Mouse (Mus musculus) cerebellum, adult 8-10 months (tissue): ENCODE measurements around the gene 1810013L24Rik.

Experiments
- DNase-seq: peaks from one replicate; pipeline ENCODE4 v3.0.0; 2022

The 1810013L24Rik gene

DNA sequence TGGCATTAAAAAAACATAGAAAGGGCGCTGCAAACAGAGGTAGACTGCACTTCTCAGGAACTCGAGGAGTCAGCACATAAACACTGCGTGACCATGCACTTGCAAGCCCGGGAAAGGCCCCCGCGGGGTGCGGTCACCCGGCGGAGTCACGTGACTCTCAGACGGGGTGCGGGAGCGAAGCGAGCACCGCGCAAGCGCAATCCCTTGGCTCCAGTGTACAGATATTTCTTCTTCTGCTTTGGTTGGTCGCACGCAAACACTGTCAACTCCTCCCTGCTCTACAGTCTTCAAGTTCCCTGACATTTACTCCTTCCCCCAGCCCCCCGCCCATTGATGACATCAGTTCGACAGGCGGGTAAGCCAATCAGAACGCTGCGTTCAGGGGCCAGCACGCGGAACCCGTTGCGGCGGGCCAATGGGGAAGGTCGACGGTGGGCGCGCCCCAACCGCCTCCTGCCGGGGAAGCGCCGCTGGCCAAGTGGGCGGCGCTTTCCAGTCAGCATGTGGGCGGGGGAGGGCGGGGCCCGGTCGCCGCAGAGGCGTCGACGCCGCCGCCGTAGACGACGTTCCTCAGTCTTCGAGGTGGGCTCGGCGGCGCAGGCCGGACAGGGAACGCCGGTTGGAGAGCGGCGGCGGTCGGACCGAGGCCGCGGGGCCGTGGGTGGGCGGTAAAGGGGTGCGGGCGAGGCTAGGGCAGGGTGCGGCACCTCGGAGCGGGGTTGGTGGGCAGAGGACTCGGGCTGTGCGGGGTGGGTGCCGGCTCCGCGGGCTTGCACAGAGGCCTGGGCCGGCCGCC, at the start of gene 1810013L24Rik:
TSS of gene 1810013L24Rik (plus strand) at position 537 of the 796 bp plus-strand sequence.
- DNase-seq: peak; percentile 96

DNA sequence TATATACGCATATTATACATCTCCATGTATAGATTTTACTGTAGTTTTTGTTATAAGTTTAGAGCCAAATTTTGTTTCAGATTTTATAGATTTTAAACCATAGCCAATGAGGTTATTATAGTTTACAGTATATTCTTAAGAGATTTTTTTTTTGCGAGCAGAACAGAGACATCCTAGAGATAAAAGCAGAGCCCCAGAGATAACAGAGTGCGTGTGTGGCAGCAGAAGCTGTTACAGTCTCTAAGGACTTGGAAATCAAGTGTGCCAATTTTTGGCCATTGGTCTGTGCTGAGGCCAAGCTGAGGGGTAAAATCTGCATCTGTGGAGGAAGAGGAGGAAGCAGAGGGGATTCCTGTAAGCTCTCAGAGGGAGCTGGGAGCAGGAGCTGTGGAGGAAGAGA, 49.7 kb upstream of the 1810013L24Rik start:
- DNase-seq: no peak

DNA sequence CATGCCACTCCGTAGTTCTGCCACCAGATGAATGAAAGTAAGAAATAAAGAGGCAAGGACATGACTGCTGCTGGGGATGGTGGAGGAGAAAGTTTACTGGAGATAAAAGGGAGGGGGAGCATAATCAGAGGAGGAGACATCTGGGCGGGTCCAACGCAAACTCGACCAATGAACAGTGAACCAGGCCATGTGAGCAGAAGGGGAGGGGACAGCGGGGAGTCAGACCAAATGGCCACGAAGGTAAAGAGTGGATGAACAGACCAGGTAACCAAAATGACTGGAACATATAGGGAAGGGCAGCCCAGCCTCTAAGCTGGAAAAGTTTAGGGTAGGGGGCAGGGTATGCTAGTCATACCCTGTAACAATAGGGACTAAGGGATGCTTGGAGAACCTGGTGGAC, 48.7 kb upstream of the 1810013L24Rik start:
- DNase-seq: no peak

DNA sequence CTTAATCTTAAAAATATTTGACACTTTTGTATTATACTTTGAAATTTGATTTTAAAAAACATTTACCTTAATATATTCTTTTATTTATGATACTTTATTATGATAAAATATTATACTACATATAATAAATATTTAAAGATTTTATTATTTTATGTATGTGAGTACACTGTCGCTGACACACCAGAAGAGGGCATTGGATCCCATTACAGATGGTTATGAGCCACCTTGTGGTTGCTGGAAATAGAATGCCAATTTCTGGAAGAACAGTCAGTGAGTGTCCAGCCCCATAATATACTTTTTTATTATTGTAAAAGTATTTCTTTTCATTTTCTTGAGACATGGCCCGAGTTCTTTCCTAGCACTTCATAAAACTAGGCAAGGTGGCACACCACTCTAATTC, 48.2 kb upstream of the 1810013L24Rik start:
- no peak for DNase-seq

DNA sequence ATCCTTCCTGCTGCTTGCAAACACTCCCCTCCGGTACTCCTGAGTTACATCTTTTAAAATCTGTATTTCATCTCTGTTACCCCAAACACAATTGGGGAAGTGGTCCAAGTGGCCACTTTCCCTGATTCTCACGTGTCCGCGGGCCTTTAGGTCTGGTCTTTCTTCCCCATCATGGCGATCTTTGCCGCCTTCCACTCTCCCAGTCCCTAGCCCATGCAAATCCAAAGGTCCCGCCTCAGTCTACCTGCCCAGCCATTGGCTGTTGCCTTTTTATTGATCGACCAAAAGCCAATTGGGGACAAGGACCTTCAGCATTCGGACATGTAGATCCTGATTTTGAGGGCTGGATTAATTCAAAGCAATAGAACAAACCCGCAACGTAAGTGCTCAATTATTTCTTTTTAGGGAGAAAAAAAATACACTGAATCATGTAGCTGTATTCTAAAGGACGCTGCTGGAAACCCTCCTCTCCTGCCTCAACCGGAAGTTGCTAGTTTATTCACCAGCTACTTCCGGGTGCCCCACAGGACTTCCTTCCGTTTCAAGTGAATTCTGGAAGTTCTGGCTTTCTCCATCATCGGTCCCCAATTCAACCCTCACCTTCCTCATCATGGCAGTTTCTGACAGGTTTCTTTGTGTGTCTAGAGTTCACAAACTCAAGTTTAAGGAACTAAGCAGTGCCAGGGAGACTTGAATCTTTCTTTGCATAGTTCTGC, 46.5 kb upstream of the 1810013L24Rik start:
- DNase-seq: no peak

DNA sequence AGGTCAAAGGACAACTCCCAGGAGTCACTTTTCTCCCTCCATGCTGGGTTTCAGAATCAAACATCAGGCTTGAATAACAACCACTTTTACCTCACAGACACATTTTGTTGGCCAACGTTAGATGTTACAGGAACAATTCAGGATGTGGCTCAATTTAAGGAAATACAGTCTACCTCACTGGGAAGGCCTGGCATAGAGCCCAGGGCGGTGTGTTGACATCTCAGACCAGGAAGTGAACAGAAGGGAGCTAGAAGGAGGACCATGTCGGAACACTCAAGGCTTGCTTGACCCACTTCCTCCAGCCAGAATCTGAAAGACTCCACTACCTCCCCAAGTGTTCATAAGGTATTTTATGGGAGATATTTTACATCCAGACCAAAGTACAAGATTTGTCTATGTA, 45.1 kb upstream of the 1810013L24Rik start:
- DNase-seq: no peak

DNA sequence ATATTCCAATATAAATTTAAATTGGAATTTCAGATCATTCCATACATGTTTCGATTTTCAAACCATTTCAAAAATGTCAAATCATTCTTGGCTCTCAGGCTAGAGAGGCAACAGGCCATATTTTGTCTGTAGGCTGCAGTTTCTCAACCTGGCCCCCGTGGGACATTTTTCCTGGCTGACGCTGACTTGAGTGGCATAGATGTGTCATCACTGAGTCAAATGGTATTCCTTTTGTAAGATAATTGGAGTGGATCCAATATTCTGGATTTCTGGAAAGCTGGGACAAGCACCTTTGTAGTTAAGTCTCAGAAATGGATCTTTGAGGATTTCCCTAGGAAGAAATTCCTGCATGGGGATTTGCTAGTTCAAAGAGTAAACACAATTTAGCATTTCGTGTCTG, 39.0 kb upstream of the 1810013L24Rik start:
- DNase-seq: no peak

DNA sequence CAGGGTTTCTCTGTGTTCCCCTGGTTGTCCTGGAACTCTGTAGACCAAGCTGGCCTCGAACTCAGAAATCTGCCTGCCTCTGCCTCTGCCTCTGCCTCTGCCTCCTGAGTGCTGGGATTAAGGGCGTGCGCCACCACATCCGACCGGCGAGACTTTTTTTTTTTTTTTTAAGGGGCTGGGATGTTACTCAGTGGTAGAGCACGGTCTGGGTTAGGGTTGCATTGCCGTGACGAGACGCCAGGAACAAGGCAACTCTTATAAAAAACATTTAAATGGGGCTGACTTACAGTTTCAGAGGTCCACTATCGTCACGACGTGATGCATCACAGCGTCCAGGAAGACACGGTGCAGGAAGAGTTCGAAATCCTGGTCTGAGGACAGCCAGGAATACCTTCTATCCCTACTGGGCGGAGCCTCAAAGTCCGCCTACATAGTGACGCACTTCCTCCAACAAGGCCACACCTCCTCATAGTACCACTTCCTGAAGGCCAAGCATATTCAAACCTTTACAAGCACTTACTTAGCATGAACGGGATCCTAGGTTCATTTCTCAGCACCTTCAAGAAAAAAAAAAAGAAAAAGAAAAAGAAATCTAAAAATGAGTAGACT, 37.8 kb upstream of the 1810013L24Rik start, which contains the start of gene Usp7:
TSS of gene Usp7 (minus strand) at position 360 of the 609 bp plus-strand sequence.
- DNase-seq: no peak

DNA sequence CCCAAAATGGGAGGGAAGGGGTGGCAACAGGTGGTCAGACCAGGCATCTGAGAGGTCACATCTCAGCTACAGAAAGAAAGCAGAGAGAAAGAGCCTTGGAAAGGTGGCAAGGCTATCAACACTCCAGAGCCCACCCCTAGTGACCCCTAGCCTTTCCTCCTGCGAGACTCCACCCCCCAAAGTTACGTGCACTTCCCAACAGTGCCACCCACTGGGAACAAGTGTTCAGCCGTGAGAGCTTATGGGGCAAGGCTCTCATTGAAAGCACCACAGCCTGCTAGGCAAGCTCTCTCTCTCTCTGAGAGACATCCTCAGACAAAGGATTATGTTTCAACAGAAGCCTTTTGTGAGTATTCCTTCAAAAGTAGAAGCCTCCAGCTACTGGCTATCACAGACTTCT, 34.9 kb upstream of the 1810013L24Rik start:
- no peak for DNase-seq

DNA sequence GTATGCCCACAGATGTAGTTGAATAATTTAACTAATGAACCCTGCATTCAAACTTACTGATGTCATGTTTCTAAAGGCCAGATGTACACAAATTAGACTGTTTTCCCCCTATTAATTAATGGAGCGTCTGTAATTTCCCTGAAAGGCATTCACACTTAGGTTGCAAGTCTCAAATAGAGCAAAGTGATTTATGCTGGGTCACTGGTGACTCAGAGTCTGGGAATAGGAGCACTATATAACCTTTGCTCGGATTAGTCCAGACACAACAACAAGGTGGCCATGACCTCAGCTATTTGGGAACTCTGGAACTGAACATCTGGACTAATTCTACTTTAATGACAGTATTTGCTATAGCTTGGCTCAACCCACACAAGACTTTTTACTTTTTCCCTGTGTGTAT, 34.0 kb upstream of the 1810013L24Rik start:
- no peak for DNase-seq

DNA sequence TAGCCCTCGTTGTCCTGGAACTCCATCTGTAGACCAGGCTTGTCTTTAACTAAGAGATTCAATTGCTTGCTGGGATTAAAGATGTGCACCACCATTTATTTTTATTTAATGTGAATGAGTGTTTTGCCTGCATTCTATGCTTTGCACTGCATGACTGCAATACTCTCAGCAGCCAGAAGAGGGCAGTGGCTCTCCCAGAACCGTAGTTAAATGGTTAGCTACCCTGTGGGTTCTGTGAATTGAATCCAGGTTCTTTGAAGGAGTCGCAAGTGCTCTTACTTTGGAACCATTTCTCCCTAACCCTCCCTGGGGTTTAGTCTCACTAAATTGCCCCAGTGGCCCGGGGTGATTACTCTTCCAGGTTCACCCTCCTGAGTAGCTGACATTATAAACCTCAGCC, 23.2 kb upstream of the 1810013L24Rik start:
- no peak for DNase-seq

DNA sequence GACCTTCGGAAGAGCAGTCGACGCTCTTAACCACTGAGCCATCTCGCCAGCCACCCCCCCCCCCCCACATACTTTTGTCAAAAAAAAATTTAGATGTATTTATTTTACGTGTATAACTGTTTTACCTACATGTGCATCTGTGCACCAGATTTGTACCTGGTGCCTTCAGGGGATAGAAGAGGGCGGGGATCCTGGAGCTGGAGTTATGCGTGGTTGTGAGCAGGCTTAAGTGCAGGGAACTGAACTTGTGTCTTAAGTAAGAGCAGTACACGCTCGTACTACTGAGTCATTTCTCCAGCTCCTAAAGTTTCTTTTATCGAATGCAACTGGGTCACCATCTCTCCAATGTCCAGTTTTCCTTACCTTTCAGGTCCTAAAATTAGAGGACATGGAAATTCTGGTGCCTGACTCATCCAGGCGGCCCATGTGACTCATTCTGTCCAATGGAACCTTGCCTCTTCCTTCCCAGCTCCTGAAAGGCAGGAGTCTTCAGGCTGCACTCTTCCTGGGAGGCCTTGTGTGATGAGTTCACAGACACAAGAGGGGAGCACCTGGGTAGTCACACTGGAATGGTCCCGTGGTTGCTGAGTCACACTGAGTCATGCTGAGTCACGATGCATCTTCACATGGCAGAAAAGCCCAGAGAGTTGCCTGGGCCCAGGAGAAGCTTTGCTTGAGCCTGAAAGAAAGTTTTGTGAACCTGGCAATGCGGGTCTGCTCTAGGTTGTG, 19.3 kb upstream of the 1810013L24Rik start:
- DNase-seq: no peak

DNA sequence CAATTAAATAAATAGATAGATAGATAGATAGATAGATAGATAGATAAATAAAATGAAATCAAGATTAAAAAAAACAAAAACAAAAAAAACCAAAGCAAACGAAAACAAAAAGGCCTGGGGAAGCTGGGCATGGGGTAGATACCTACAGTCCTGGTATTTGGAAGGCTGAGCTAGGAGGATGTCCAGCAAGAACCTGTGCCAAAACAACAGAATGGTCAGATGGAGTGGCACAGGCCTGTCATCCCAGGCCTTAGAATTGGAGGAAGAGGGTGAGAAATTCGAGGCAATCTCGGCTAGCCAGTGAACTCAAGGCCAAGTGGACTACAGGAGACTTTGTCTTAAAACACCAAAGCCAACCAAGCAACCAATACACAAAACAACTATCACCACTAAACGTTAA, 12.0 kb upstream of the 1810013L24Rik start:
- DNase-seq: no peak

DNA sequence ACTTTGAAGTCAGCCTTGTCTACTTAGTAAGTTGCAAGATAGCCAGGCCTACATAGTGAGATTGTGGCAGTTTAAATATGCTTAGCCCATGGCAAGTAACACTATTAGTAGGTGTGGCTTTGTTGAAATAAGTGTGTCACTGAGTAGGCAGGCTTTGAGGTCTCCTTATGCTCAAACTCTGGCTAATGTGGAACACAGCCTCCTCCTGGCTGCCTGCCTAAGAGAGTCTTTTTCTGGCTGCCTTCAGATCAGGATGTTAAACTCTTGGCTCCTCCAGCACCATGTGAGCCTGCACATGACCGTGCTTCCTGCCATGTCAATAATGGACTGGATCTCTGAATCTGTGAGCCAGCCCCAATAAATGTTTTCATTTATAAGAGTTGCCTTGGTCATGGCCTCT, 8.5 kb upstream of the 1810013L24Rik start:
- peak; percentile 34 for DNase-seq

DNA sequence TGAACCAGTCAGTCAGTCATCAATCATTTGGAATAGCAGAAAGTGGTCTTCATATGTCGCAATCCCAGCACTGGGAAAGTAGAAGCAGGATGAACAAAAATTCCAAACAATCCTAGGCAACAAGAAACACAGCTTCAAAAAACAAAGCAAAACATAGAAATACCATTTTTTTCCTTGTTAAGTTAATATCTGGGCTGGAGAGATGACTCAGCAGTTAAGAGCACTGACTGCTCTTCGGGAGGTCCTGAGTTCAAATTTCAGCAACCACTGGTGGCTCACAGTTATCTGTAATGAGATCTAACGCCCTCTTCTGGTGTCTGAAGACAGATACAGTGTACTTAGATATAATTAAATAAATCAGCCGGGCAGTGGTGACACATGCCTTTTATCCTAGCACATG, 7.3 kb upstream of the 1810013L24Rik start:
- no peak for DNase-seq

DNA sequence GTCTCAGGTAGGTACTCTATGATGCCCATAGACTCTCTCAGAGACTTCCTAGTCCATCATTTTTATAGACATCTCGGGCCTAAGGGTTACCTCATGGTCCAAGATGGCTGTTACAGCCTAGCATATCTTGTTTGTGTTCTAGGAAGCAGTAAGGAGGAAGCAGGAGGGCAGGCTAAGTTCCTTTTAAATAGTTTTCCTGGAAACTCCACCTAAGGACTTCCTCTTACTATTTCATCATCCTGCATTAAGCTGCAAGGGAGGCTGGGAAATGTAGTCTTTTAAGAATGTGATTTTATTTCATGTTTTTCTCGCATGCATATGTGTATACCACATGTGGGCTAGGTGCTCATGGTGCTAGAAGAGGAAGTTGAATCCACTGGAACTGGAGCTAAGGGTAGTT, 6.2 kb upstream of the 1810013L24Rik start:
- DNase-seq: no peak

DNA sequence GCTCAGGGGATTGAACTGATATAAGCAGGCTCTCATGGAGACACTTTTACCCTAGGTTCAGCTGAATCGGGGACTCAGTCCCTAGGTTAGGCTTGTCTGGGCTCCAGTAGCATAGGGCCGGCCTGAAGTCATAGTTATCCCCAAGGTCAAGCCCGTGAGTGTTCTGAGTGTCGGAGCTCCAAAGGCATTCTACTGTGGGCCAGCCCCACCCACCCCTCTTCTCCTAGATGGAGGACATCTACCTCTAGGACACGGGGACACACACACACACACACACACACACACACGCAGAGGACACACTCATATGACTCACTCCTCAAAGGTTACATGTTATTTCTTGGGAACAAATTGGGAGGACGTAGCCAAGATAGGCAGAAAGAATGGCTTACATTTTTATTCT, 2.5 kb upstream of the 1810013L24Rik start:
- no peak for DNase-seq

DNA sequence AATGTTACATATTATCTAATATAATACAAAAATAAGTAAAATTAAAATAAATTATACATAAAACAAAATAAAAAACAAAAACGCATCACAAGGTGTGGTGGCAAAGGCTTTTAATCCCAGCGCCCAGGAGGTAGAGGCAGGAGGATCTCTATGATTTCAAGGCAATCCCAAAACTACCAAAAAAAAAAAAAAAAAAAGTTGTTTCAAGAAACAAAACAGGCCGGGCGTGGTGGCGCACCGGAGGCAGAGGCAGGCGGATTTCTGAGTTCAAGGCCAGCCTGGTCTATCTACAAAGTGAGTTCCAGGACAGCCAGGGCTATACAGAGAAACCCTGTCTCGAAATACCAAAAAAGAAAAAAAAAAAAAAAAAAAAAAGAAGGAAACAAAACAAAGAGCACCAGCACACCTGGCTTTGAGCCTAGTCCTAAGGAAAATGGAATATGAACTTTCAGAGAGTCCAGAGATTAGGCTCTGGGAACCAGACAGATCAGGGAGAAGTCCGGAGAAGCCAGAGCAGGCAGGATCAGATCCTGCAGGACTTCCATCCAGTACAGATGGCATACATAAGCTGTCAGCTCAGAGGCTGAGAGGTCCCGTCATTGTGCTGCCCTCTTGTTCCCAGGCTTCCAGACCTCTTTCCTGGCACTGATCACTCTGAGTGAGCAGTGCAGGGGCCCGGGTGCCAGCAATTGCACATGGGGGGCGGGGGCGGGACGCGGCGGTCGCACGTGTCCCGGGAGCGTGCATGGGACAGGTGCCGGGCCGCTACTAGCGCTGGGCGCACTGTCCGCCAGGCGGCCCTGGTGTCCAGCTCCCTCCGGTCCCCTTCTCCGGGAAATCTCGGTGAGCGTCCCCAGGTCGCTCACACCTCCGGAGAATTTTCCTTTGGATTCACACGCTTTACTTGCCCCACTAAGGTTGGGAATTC, 1.0 kb upstream of the 1810013L24Rik start:
- DNase-seq: no peak

DNA sequence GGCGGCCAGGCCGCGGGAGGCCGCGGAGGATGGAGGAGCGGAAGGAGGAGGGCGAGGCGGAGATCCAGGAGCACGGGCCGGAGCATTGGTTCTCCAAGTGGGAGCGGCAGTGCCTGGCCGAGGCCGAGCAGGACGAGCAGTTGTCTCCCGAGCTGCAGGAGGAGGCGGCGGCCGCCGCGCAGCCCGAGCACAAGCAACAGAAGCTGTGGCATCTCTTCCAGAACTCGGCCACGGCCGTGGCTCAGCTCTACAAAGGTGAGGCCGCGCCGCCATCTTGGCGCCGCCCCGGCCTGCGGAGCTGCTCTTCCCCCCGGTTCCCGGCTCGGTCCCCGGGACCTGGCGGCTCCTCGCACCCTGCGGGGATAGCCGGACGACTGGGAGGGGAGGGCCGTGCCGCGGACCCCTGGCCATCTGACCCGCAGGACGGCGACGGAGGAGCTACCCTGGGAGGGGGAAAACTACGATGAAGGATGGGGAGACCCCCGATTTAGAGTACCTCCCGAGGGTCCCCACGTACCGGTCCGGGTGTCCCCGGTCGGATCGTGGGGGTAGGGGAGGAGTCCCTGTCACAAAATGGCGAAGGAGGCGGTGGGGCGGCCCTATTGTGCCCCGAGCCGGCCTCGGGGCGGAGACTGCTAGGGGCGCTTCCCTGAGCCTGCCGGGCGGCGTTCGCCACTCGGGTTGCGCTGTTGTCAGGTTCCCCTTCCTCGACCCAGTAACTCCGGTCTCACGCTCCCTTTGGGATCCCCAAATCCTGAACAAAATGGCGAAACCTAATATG, 721 bp downstream of the 1810013L24Rik start:
- peak; percentile 63 for DNase-seq

DNA sequence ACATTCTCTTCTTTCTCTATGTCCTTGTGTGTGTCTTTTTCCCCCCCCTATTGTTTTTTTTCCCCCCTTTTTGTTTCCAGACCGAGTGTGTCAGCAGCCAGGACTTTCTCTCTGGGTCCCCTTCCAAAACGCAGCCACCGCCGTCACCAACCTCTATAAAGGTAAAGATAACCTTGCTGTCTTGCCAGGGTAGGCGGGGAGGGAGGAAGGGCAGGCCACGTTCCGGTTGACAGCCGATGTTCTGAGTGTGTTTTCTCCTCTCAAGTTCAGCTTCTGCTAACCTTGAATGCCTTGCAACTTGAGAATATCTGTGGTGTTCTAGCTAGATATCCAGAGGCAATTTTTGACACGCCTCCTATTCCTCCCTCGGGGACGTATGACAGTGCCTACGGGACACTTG, 1.3 kb downstream of the 1810013L24Rik start:
- peak; percentile 26 for DNase-seq

DNA sequence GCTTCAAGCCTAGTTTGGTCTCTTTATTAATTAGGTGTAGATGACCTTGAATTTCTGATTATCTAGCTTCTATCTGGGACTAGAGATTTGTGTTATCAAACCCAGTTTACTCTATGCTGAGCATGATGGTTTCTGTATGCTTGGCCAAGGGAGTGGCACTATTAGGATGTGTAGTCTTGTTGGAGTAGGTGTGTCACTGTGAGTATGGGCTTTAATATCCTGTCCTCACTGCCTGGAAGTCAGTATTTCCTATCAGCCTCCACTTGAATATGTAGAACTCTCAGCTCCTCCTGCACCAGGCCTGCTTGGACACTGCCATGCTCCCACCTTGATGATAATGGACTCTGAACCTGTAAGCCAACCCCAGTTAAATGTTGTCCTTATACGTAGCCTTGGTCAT, 7.0 kb downstream of the 1810013L24Rik start:
- DNase-seq: no peak
